ENCODE assay signal across 8 mouse cellular contexts in genomic region chr1:87041814-87042438, GRCm38 (mm10). TPM values are rescaled to one million over a fixed set of nuclear protein-coding genes. Genes with fewer than 3 reads are reported as not detected.
A peak's percentile ranks its signal among the peaks of the same experiment; 100 is the strongest.
DNase-seq lines count a peak whose midpoint lies in the region; ATAC-seq lines count a peak whose summit lies in the region.

No protein-coding gene starts in this region.

- no peaks in the 10 kb centered on the region for H3K9me3 ChIP-seq in limb, embryonic 11.5 days (ENCODE audit: control insufficient read depth, low read length)
- H3K9me3 ChIP-seq in midbrain, embryonic 16.5 days (replicated peaks; ENCODE audit: control insufficient read depth, low read length, poor library complexity, severe bottlenecking), result no peaks in the 10 kb centered on the region
- no peaks in the 10 kb centered on the region for H3K9me3 ChIP-seq in stomach, embryonic 16.5 days (replicated peaks; ENCODE audit: control insufficient read depth, low read length)

- H3K27ac ChIP-seq in limb, embryonic 11.5 days (replicated peaks; ENCODE audit: low read depth, low read length), result no peak overlapping the region
- no peak overlapping the region for H3K27ac ChIP-seq in midbrain, embryonic 16.5 days (ENCODE audit: low read length)
- H3K27ac ChIP-seq in stomach, embryonic 16.5 days (ENCODE audit: low read length), result no peak overlapping the region

- H3K27me3 ChIP-seq in limb, embryonic 11.5 days (ENCODE audit: control insufficient read depth, insufficient read depth, low read length), result no peaks in the 10 kb centered on the region
- no peaks in the 10 kb centered on the region for H3K27me3 ChIP-seq in midbrain, embryonic 16.5 days (ENCODE audit: control insufficient read depth, insufficient read depth, low read depth, low read length)
- no peaks in the 10 kb centered on the region for H3K27me3 ChIP-seq in stomach, embryonic 16.5 days (ENCODE audit: control insufficient read depth, insufficient read depth, low read length)

- intact Hi-C loops in gastrocnemius, postnatal 36 days (cut with DNase I), result loop anchor here (1.0 to 5.0 kb wide), 3 partner anchors 75 to 392 kb away; partner anchors contain the start of gene Nppc

- H3K4me2 ChIP-seq in limb, embryonic 11.5 days (ENCODE audit: low read depth, severe bottlenecking), result no peak overlapping the region
- H3K4me2 ChIP-seq in midbrain, embryonic 16.5 days (ENCODE audit: low read length), result no peak overlapping the region
- no peak overlapping the region for H3K4me2 ChIP-seq in stomach, embryonic 16.5 days (ENCODE audit: low read depth, low read length)

- DNase-seq in urinary bladder, adult 2 months (ENCODE audit: low spot score), result peak; percentile 52
- no peak for DNase-seq in urinary bladder, postnatal 10 days (ENCODE audit: low spot score)
- DNase-seq in embryo, embryonic 11.5 days (ENCODE audit: low read depth, low spot score), result peak; percentile 60
- peak; percentile 62 to 69 for DNase-seq in gastrocnemius, postnatal 36 days
- DNase-seq in kidney, adult 9 months, result peak; percentile 73
- DNase-seq in limb, embryonic 11.5 days (ENCODE audit: low spot score), result peak; percentile 85

- H3K4me3 ChIP-seq in limb, embryonic 11.5 days (ENCODE audit: low read depth, low read length), result no peak overlapping the region
- H3K4me3 ChIP-seq in midbrain, embryonic 16.5 days (ENCODE audit: low read depth, low read length), result no peak overlapping the region
- H3K4me3 ChIP-seq in stomach, embryonic 16.5 days (replicated peaks; ENCODE audit: low read length), result no peak overlapping the region

- whole genome bisulfite sequencing in limb, embryonic 11.5 days, result 0% methylated on average over 1 of the region's 1 CpGs
- 0% methylated on average over 1 of the region's 1 CpGs for WGBS in midbrain, embryonic 16.5 days
- WGBS in stomach, embryonic 16.5 days, result 0% methylated on average over 1 of the region's 1 CpGs

- peak; percentile 52; the same call in 1 of the 2 replicates for ATAC-seq in limb, embryonic 11.5 days (ENCODE audit: insufficient number of reproducible peaks, low FRiP score, low TSS enrichment, low read depth)
- ATAC-seq in midbrain, embryonic 16.5 days, result peak; percentile 80
- ATAC-seq in stomach, embryonic 16.5 days (ENCODE audit: insufficient read depth, low FRiP score), result peak; percentile 51; the same call in 1 of the 2 replicates

- no peak overlapping the region for H3K9ac ChIP-seq in limb, embryonic 11.5 days (ENCODE audit: low read length)
- no peak overlapping the region for H3K9ac ChIP-seq in midbrain, embryonic 16.5 days (ENCODE audit: low read depth, low read length)
- no peak overlapping the region for H3K9ac ChIP-seq in stomach, embryonic 16.5 days (ENCODE audit: low read length)

- H3K36me3 ChIP-seq in limb, embryonic 11.5 days (ENCODE audit: control insufficient read depth, insufficient read depth, low read length), result no peaks in the 10 kb centered on the region
- H3K36me3 ChIP-seq in midbrain, embryonic 16.5 days (ENCODE audit: control insufficient read depth, insufficient read depth, low read length), result 0 out of 2 replicates have a peak, but pooled peaks cover 2% of the 10 kb centered on the region
- no peaks in the 10 kb centered on the region for H3K36me3 ChIP-seq in stomach, embryonic 16.5 days (ENCODE audit: control insufficient read depth, insufficient read depth, low read length)

- H3K4me1 ChIP-seq in limb, embryonic 11.5 days (ENCODE audit: control insufficient read depth, insufficient read depth, low read length), result peaks cover 2% of the 10 kb centered on the region; the same call in 1 of the 2 replicates
- H3K4me1 ChIP-seq in midbrain, embryonic 16.5 days (ENCODE audit: control insufficient read depth, insufficient read depth, low read length), result no peaks in the 10 kb centered on the region
- no peaks in the 10 kb centered on the region for H3K4me1 ChIP-seq in stomach, embryonic 16.5 days (ENCODE audit: control insufficient read depth, insufficient read depth, low read length)

RNA-seq across cellular contexts. Expression of gene Alppl2, which starts 47.8 kb away (rescaled TPM):
- not detected in 2 replicates for polyA plus RNA-seq in urinary bladder, adult 2 months (2012; rRNA removed)
- total RNA-seq in gastrocnemius, postnatal 36 days (2021), result not detected
- polyA plus RNA-seq in limb, embryonic 11.5 days (2014; fragmentation: Nextera tagmentation; extraction: Ambion mirVana), result not detected in 2 replicates
- polyA plus RNA-seq in midbrain, embryonic 16.5 days (2015; fragmentation: Nextera tagmentation; extraction: Ambion mirVana), result not detected in 2 replicates
- polyA plus RNA-seq in stomach, embryonic 16.5 days (2015; fragmentation: Nextera tagmentation; extraction: Ambion mirVana), result not detected in 2 replicates

RNA-seq across cellular contexts. Expression of gene Alpi, which starts 59.5 kb away (rescaled TPM):
- 0.06 TPM in 1 of 2 replicates, not detected in the other for polyA plus RNA-seq in urinary bladder, adult 2 months (2012; rRNA removed)
- total RNA-seq in gastrocnemius, postnatal 36 days (2021), result not detected
- not detected in 2 replicates for polyA plus RNA-seq in limb, embryonic 11.5 days (2014; fragmentation: Nextera tagmentation; extraction: Ambion mirVana)
- polyA plus RNA-seq in midbrain, embryonic 16.5 days (2015; fragmentation: Nextera tagmentation; extraction: Ambion mirVana), result not detected in 2 replicates
- 39.3 and 39.8 TPM in 2 replicates for polyA plus RNA-seq in stomach, embryonic 16.5 days (2015; fragmentation: Nextera tagmentation; extraction: Ambion mirVana)

Comparison
In these comparisons a context has a peak if more than half of its experiments do, and no peak if none do; other contexts are left out.
1. RNA of gene Alpi, which starts 59.5 kb away (polyA plus RNA-seq): 39.3 to 39.8 TPM in stomach, embryonic 16.5 days; 0.06 TPM in urinary bladder, adult 2 months, not detected in limb, embryonic 11.5 days and not detected in midbrain, embryonic 16.5 days; every median in the first group is over 10 times any median in the second.
2. Peak in every context shown above with its lines, with median percentiles within 50 percentile points of each other: ATAC-seq.